Mouse (Mus musculus) kidney, embryonic 15.5 days (tissue): ENCODE measurements around the gene Gm3676. TPM values are rescaled to one million over a fixed set of nuclear protein-coding genes. Genes with fewer than 3 reads are reported as not detected.
"Not testable (repeated sequence)": the region's sequence is repeated elsewhere in the genome, so short reads cannot be mapped to it uniquely, and the experiment has no call there.

ENCODE experiments used
- ATAC-seq: fragments of 200-750 bp; cut with Nextera tagmentation; replicated peaks from 2 replicates; pipeline ENCODE4 v1.8.0; 2017; ENCODE audit warnings: moderate TSS enrichment; ENCODE audit not compliant: low FRiP score
- H3K27ac ChIP-seq: fragments of 300-500 bp; sonication (generic); 2 replicates; pipeline ENCODE4 v1.5.1; 2015; ENCODE audit warnings: mild to moderate bottlenecking, inconsistent platforms
- H3K27me3 ChIP-seq: fragments of 300-500 bp; sonication (generic); 2 replicates; pipeline ENCODE4 v1.6.1; 2015; ENCODE audit warnings: inconsistent platforms
- H3K36me3 ChIP-seq: fragments of 300-500 bp; sonication (generic); 2 replicates; pipeline ENCODE4 v1.6.1; 2015; ENCODE audit warnings: inconsistent platforms
- H3K4me1 ChIP-seq: fragments of 300-500 bp; sonication (generic); 2 replicates; pipeline ENCODE4 v1.6.1; 2015; ENCODE audit warnings: inconsistent platforms
- H3K4me2 ChIP-seq: fragments of 300-500 bp; sonication (generic); 2 replicates; pipeline ENCODE4 v1.6.1; 2015; ENCODE audit warnings: moderate library complexity, mild to moderate bottlenecking, inconsistent platforms
- H3K4me3 ChIP-seq: fragments of 300-500 bp; sonication (generic); replicated peaks from 2 replicates; pipeline ENCODE4 v1.5.1; 2015; ENCODE audit warnings: mild to moderate bottlenecking, inconsistent platforms
- H3K9ac ChIP-seq: fragments of 300-500 bp; sonication (generic); 2 replicates; pipeline ENCODE4 v1.6.1; 2015; ENCODE audit warnings: mild to moderate bottlenecking, inconsistent platforms
- H3K9me3 ChIP-seq: fragments of 300-500 bp; sonication (generic); replicated peaks from 2 replicates; pipeline ENCODE4 v1.6.1; 2016; ENCODE audit warnings: inconsistent platforms
- WGBS: fragments of 180-500 bp; shearing (Covaris S2); methylation state at CpG from one replicate; pipeline ENCODE4 v1.1.7; 2015; ENCODE audit warnings: mixed read lengths; 5-methylcytosine and 5-hydroxymethylcytosine counted together
- polyA plus RNA-seq: library from polyadenylated mRNA; unstranded; fragments of >200 nt; fragmentation: Nextera tagmentation; extraction: Ambion mirVana; gene quantifications from 2 replicates; pipeline ENCODE4 v1.2.1, GENCODE M21; 2015

The Gm3676 gene
- polyA plus RNA-seq: not detected in 2 replicates

GRCm38 (mm10) chr14:41646387-41646786, at the start of gene Gm3676:
Gene Gm3676 (minus strand): TSS chr14:41646487.
- not testable (repeated sequence) for H3K27ac ChIP-seq, H3K9me3 ChIP-seq, H3K4me3 ChIP-seq, H3K36me3 ChIP-seq, ATAC-seq, H3K9ac ChIP-seq, H3K4me1 ChIP-seq, H3K4me2 ChIP-seq, H3K27me3 ChIP-seq
- no CpG with 5 or more reads among the region's 1 CpGs for WGBS

GRCm38 (mm10) chr14:41648176-41648575, 1.9 kb upstream of the Gm3676 start:
- not testable (repeated sequence) for H3K36me3 ChIP-seq, H3K4me3 ChIP-seq, H3K27me3 ChIP-seq, H3K4me1 ChIP-seq, ATAC-seq, H3K9ac ChIP-seq, H3K4me2 ChIP-seq, H3K27ac ChIP-seq, H3K9me3 ChIP-seq
- WGBS: 95% methylated on average over 2 of the region's 2 CpGs

- not testable (repeated sequence) for H3K27me3 ChIP-seq, H3K4me2 ChIP-seq, H3K9ac ChIP-seq, H3K9me3 ChIP-seq, H3K36me3 ChIP-seq, ATAC-seq, H3K4me1 ChIP-seq, H3K4me3 ChIP-seq, H3K27ac ChIP-seq
- 97% methylated on average over 10 of the region's 11 CpGs for WGBS
These were observed 16.1 kb downstream of the Gm3676 start for GRCm38 (mm10) chr14:41630144-41630543.

- H3K9ac ChIP-seq, H3K36me3 ChIP-seq, H3K4me1 ChIP-seq, H3K4me3 ChIP-seq, H3K4me2 ChIP-seq, H3K9me3 ChIP-seq, ATAC-seq, H3K27ac ChIP-seq, H3K27me3 ChIP-seq: not testable (repeated sequence)
- WGBS: 77% methylated on average over 1 of the region's 2 CpGs
These were observed 21.8 kb downstream of the Gm3676 start, which contains the start of gene Gm3072 for GRCm38 (mm10) chr14:41624512-41624911. Gene Gm3072 (minus strand): TSS chr14:41624612.

GRCm38 (mm10) chr14:41622535-41622934, 23.8 kb downstream of the Gm3676 start:
- not testable (repeated sequence) for H3K9ac ChIP-seq, H3K4me3 ChIP-seq, H3K27me3 ChIP-seq, H3K4me2 ChIP-seq, H3K27ac ChIP-seq, ATAC-seq, H3K9me3 ChIP-seq, H3K4me1 ChIP-seq, H3K36me3 ChIP-seq
- 90% methylated on average over 5 of the region's 5 CpGs for WGBS

GRCm38 (mm10) chr14:41610690-41611089, 35.6 kb downstream of the Gm3676 start:
- not testable (repeated sequence) for H3K9ac ChIP-seq, H3K4me3 ChIP-seq, ATAC-seq, H3K4me2 ChIP-seq, H3K36me3 ChIP-seq, H3K9me3 ChIP-seq, H3K27me3 ChIP-seq, H3K4me1 ChIP-seq, H3K27ac ChIP-seq
- 85% methylated on average over 1 of the region's 1 CpGs for WGBS

- not testable (repeated sequence) for H3K27ac ChIP-seq, H3K4me2 ChIP-seq, H3K4me3 ChIP-seq, ATAC-seq, H3K9ac ChIP-seq, H3K9me3 ChIP-seq, H3K36me3 ChIP-seq, H3K27me3 ChIP-seq, H3K4me1 ChIP-seq
- WGBS: 93% methylated on average over 15 of the region's 15 CpGs
These were observed 45.4 kb downstream of the Gm3676 start for GRCm38 (mm10) chr14:41600935-41601334.

Other genes starting within 250 kb of the Gm3676 start
- gene Gm6482, start 238.2 kb downstream of the Gm3676 start, polyA plus RNA-seq: not detected in 2 replicates
- not detected in 2 replicates for gene Gm7954, start 193.0 kb downstream of the Gm3676 start, polyA plus RNA-seq
- not detected in 2 replicates for gene Gm3486, start 157.0 kb downstream of the Gm3676 start, polyA plus RNA-seq
- gene Gm7970, start 90.9 kb downstream of the Gm3676 start, polyA plus RNA-seq: not detected in 2 replicates
- gene 1700049E17Rik2, start 73.3 kb downstream of the Gm3676 start, polyA plus RNA-seq: not detected in 2 replicates
- not detected in 2 replicates for gene Gm3072, start 21.9 kb downstream of the Gm3676 start, polyA plus RNA-seq
- not detected in 2 replicates for gene Gm8068, start 55.4 kb upstream of the Gm3676 start, polyA plus RNA-seq
- gene Gm7929, start 104.1 kb upstream of the Gm3676 start, polyA plus RNA-seq: not detected in 2 replicates
- gene Gm47189, start 126.0 kb upstream of the Gm3676 start, polyA plus RNA-seq: not detected in 2 replicates